Mouse (Mus musculus): ENCODE results near the gene Faap20.

- no peak for TF ChIP-seq CTCF (IDR thresholded peaks at IDR 0.05; ENCODE audit: insufficient read depth, low read depth, low read length)
- no peak for TF ChIP-seq POLR2A (IDR thresholded peaks at IDR 0.05; ENCODE audit: insufficient read depth, low read depth, low read length)
Measured at GRCm38 (mm10) chr4:155243233-155243632, 6.4 kb upstream of the Faap20 start.

Data from olfactory bulb, adult 2 months (tissue).